Mouse (Mus musculus): ENCODE results near the gene Elovl5. TPM values are rescaled to one million over a fixed set of nuclear protein-coding genes. Genes with fewer than 3 reads are reported as not detected.

Gene Elovl5
- polyA plus RNA-seq, 1 experiment from 2014 or later = 90.1 TPM

GRCm38 (mm10) chr9:77951971-77952370 lies 34.8 kb downstream of the Elovl5 start:
- Histone ChIP-seq H3K4me3 (ENCODE audit: low read length) (no peak overlapping the region), H3K9me3 (ENCODE audit: low read length) (no peaks in the 10 kb centered on the region), H3K27me3 (ENCODE audit: insufficient read depth, low read length) (no peaks in the 10 kb centered on the region), H3K27ac (ENCODE audit: low read length) (no peak overlapping the region), H3K4me1 (ENCODE audit: insufficient read depth, low read length) (peaks cover 59% of the 10 kb centered on the region), H3K9ac (replicated peaks; ENCODE audit: low read length) (no peak overlapping the region), H3K36me3 (ENCODE audit: insufficient read depth, low read length) (no peaks in the 10 kb centered on the region), H3K4me2 (replicated peaks; ENCODE audit: low read depth, low read length) (no peak overlapping the region)
- 49% methylated on average over 7 of the region's 7 CpGs for WGBS
- ATAC-seq (ENCODE audit: low FRiP score, low TSS enrichment) = 0 out of 2 replicates have a peak, but pooled peaks have one; percentile 13

GRCm38 (mm10) chr9:77953053-77953452 lies 35.9 kb downstream of the Elovl5 start:
- no peak overlapping the region for H3K4me3 ChIP-seq (ENCODE audit: low read length)
- no peaks in the 10 kb centered on the region for H3K9me3 ChIP-seq (ENCODE audit: low read length)
- H3K4me1 ChIP-seq (ENCODE audit: insufficient read depth, low read length) = peaks cover 59% of the 10 kb centered on the region
- no peaks in the 10 kb centered on the region for H3K27me3 ChIP-seq (ENCODE audit: insufficient read depth, low read length)
- H3K9ac ChIP-seq (replicated peaks; ENCODE audit: low read length) = no peak overlapping the region
- 0 out of 2 replicates have a peak overlapping the region, but pooled peaks have one; percentile 32 for H3K27ac ChIP-seq (ENCODE audit: low read length)
- peaks cover 6% of the 10 kb centered on the region for H3K36me3 ChIP-seq (ENCODE audit: insufficient read depth, low read length)
- 34% methylated on average over 8 of the region's 8 CpGs for WGBS
- no peak for ATAC-seq (ENCODE audit: low FRiP score, low TSS enrichment)
- no peak overlapping the region for H3K4me2 ChIP-seq (replicated peaks; ENCODE audit: low read depth, low read length)

- Histone ChIP-seq H3K36me3 (ENCODE audit: insufficient read depth, low read length) (peaks cover 11% of the 10 kb centered on the region), H3K27ac (ENCODE audit: low read length) (no peak overlapping the region), H3K9ac (replicated peaks; ENCODE audit: low read length) (no peak overlapping the region), H3K4me3 (ENCODE audit: low read length) (no peak overlapping the region), H3K9me3 (ENCODE audit: low read length) (no peaks in the 10 kb centered on the region), H3K4me2 (replicated peaks; ENCODE audit: low read depth, low read length) (no peak overlapping the region), H3K27me3 (ENCODE audit: insufficient read depth, low read length) (no peaks in the 10 kb centered on the region), H3K4me1 (ENCODE audit: insufficient read depth, low read length) (peaks cover 51% of the 10 kb centered on the region)
- 83% methylated on average over 7 of the region's 7 CpGs for WGBS
- no peak for ATAC-seq (ENCODE audit: low FRiP score, low TSS enrichment)
Measured at GRCm38 (mm10) chr9:77954496-77954895, 37.3 kb downstream of the Elovl5 start.

- WGBS = 69% methylated on average over 3 of the region's 3 CpGs
- ATAC-seq (ENCODE audit: low FRiP score, low TSS enrichment) = no peak
- H3K4me2 ChIP-seq (replicated peaks; ENCODE audit: low read depth, low read length) = no peak overlapping the region
- H3K27me3 ChIP-seq (ENCODE audit: insufficient read depth, low read length) = no peaks in the 10 kb centered on the region
- H3K9me3 ChIP-seq (ENCODE audit: low read length) = no peaks in the 10 kb centered on the region
- H3K9ac ChIP-seq (replicated peaks; ENCODE audit: low read length) = no peak overlapping the region
- no peak overlapping the region for H3K27ac ChIP-seq (ENCODE audit: low read length)
- no peak overlapping the region for H3K4me3 ChIP-seq (ENCODE audit: low read length)
- peaks cover 11% of the 10 kb centered on the region for H3K36me3 ChIP-seq (ENCODE audit: insufficient read depth, low read length)
- H3K4me1 ChIP-seq (ENCODE audit: insufficient read depth, low read length) = peaks cover 46% of the 10 kb centered on the region
Measured at GRCm38 (mm10) chr9:77954981-77955380, 37.8 kb downstream of the Elovl5 start.

GRCm38 (mm10) chr9:77955511-77955910 lies 38.3 kb downstream of the Elovl5 start:
- Histone ChIP-seq H3K9me3 (ENCODE audit: low read length) (no peaks in the 10 kb centered on the region), H3K27ac (ENCODE audit: low read length) (no peak overlapping the region), H3K4me3 (ENCODE audit: low read length) (no peak overlapping the region), H3K4me2 (replicated peaks; ENCODE audit: low read depth, low read length) (no peak overlapping the region), H3K27me3 (ENCODE audit: insufficient read depth, low read length) (no peaks in the 10 kb centered on the region), H3K36me3 (ENCODE audit: insufficient read depth, low read length) (peaks cover 11% of the 10 kb centered on the region), H3K9ac (replicated peaks; ENCODE audit: low read length) (no peak overlapping the region), H3K4me1 (ENCODE audit: insufficient read depth, low read length) (peaks cover 42% of the 10 kb centered on the region)
- ATAC-seq (ENCODE audit: low FRiP score, low TSS enrichment) = no peak
- 93% methylated on average over 2 of the region's 2 CpGs for WGBS

- Histone ChIP-seq H3K27me3 (ENCODE audit: insufficient read depth, low read length) (no peaks in the 10 kb centered on the region), H3K4me2 (replicated peaks; ENCODE audit: low read depth, low read length) (no peak overlapping the region), H3K4me1 (ENCODE audit: insufficient read depth, low read length) (peaks cover 38% of the 10 kb centered on the region), H3K9me3 (ENCODE audit: low read length) (no peaks in the 10 kb centered on the region), H3K9ac (replicated peaks; ENCODE audit: low read length) (no peak overlapping the region), H3K4me3 (ENCODE audit: low read length) (no peak overlapping the region), H3K36me3 (ENCODE audit: insufficient read depth, low read length) (peaks cover 15% of the 10 kb centered on the region), H3K27ac (ENCODE audit: low read length) (no peak overlapping the region)
- WGBS = 85% methylated on average over 8 of the region's 8 CpGs
- no peak for ATAC-seq (ENCODE audit: low FRiP score, low TSS enrichment)
Measured at GRCm38 (mm10) chr9:77955964-77956363, 38.8 kb downstream of the Elovl5 start.

- H3K4me3 ChIP-seq (ENCODE audit: low read length) = no peak overlapping the region
- 78% methylated on average over 7 of the region's 7 CpGs for WGBS
- ATAC-seq (ENCODE audit: low FRiP score, low TSS enrichment) = no peak
- peaks cover 17% of the 10 kb centered on the region for H3K4me1 ChIP-seq (ENCODE audit: insufficient read depth, low read length)
- H3K4me2 ChIP-seq (replicated peaks; ENCODE audit: low read depth, low read length) = no peak overlapping the region
- H3K9ac ChIP-seq (replicated peaks; ENCODE audit: low read length) = no peak overlapping the region
- H3K9me3 ChIP-seq (ENCODE audit: low read length) = no peaks in the 10 kb centered on the region
- H3K27ac ChIP-seq (ENCODE audit: low read length) = no peak overlapping the region
- H3K36me3 ChIP-seq (ENCODE audit: insufficient read depth, low read length) = peaks cover 22% of the 10 kb centered on the region
- no peaks in the 10 kb centered on the region for H3K27me3 ChIP-seq (ENCODE audit: insufficient read depth, low read length)
Measured at GRCm38 (mm10) chr9:77958327-77958726, 41.2 kb downstream of the Elovl5 start.

GRCm38 (mm10) chr9:77959759-77960158 lies 42.6 kb downstream of the Elovl5 start:
- Histone ChIP-seq H3K27me3 (ENCODE audit: insufficient read depth, low read length) (no peaks in the 10 kb centered on the region), H3K9ac (replicated peaks; ENCODE audit: low read length) (no peak overlapping the region), H3K9me3 (ENCODE audit: low read length) (no peaks in the 10 kb centered on the region), H3K27ac (ENCODE audit: low read length) (no peak overlapping the region), H3K4me3 (ENCODE audit: low read length) (no peak overlapping the region), H3K36me3 (ENCODE audit: insufficient read depth, low read length) (peaks cover 22% of the 10 kb centered on the region), H3K4me2 (replicated peaks; ENCODE audit: low read depth, low read length) (no peak overlapping the region), H3K4me1 (ENCODE audit: insufficient read depth, low read length) (peaks cover 15% of the 10 kb centered on the region; the same call in 1 of the 2 replicates)
- no peak for ATAC-seq (ENCODE audit: low FRiP score, low TSS enrichment)
- WGBS = 92% methylated on average over 12 of the region's 12 CpGs

GRCm38 (mm10) chr9:77961350-77961749 lies 44.2 kb downstream of the Elovl5 start:
- H3K4me2 ChIP-seq (replicated peaks; ENCODE audit: low read depth, low read length) = no peak overlapping the region
- no peak overlapping the region for H3K9ac ChIP-seq (replicated peaks; ENCODE audit: low read length)
- H3K9me3 ChIP-seq (ENCODE audit: low read length) = no peaks in the 10 kb centered on the region
- ATAC-seq (ENCODE audit: low FRiP score, low TSS enrichment) = no peak
- H3K4me1 ChIP-seq (ENCODE audit: insufficient read depth, low read length) = 0 out of 2 replicates have a peak, but pooled peaks cover 8% of the 10 kb centered on the region
- no peak overlapping the region for H3K4me3 ChIP-seq (ENCODE audit: low read length)
- H3K36me3 ChIP-seq (ENCODE audit: insufficient read depth, low read length) = peaks cover 22% of the 10 kb centered on the region
- H3K27ac ChIP-seq (ENCODE audit: low read length) = no peak overlapping the region
- 82% methylated on average over 6 of the region's 6 CpGs for WGBS
- H3K27me3 ChIP-seq (ENCODE audit: insufficient read depth, low read length) = no peaks in the 10 kb centered on the region

GRCm38 (mm10) chr9:77964084-77964483 lies 46.9 kb downstream of the Elovl5 start:
- Histone ChIP-seq H3K36me3 (ENCODE audit: insufficient read depth, low read length) (peaks cover 11% of the 10 kb centered on the region; the same call in 1 of the 2 replicates), H3K27me3 (ENCODE audit: insufficient read depth, low read length) (no peaks in the 10 kb centered on the region), H3K4me3 (ENCODE audit: low read length) (no peak overlapping the region), H3K9ac (replicated peaks; ENCODE audit: low read length) (peak overlapping the region; percentile 46; the same call in 1 of the 2 replicates), H3K27ac (ENCODE audit: low read length) (no peak overlapping the region), H3K9me3 (ENCODE audit: low read length) (no peaks in the 10 kb centered on the region), H3K4me2 (replicated peaks; ENCODE audit: low read depth, low read length) (no peak overlapping the region), H3K4me1 (ENCODE audit: insufficient read depth, low read length) (0 out of 2 replicates have a peak, but pooled peaks cover 8% of the 10 kb centered on the region)
- ATAC-seq (ENCODE audit: low FRiP score, low TSS enrichment) = peak; percentile 93
- 33% methylated on average over 14 of the region's 14 CpGs for WGBS
